Mouse (Mus musculus): Measurements from ENCODE around the gene Pcca.

Pcca gene

GRCm38 (mm10) chr14:122859792-122860191, 325.7 kb downstream of the Pcca start:
- peak; percentile 21 for DNase-seq

GRCm38 (mm10) chr14:122862623-122863022, 328.5 kb downstream of the Pcca start:
- peak; percentile 34 for DNase-seq

- no peak for DNase-seq
Measured at GRCm38 (mm10) chr14:122865462-122866129, 331.5 kb downstream of the Pcca start.

- peak; percentile 59 for DNase-seq
Measured at GRCm38 (mm10) chr14:122867531-122868285, 333.6 kb downstream of the Pcca start.

- DNase-seq, result no peak
Measured at GRCm38 (mm10) chr14:122869831-122870230, 335.7 kb downstream of the Pcca start.

GRCm38 (mm10) chr14:122871841-122872580, 337.9 kb downstream of the Pcca start:
- no peak for DNase-seq

GRCm38 (mm10) chr14:122872612-122873011, 338.5 kb downstream of the Pcca start:
- no peak for DNase-seq

GRCm38 (mm10) chr14:122875056-122875455, 340.9 kb downstream of the Pcca start:
- no peak for DNase-seq

GRCm38 (mm10) chr14:122875636-122876035, 341.5 kb downstream of the Pcca start:
- no peak for DNase-seq

- DNase-seq, result peak; percentile 86
Measured at GRCm38 (mm10) chr14:122876163-122876562, 342.0 kb downstream of the Pcca start.

GRCm38 (mm10) chr14:122876723-122877122, 342.6 kb downstream of the Pcca start:
- DNase-seq, result no peak

- no peak for DNase-seq
Measured at GRCm38 (mm10) chr14:122877787-122878186, 343.7 kb downstream of the Pcca start.

GRCm38 (mm10) chr14:122880291-122880690, 346.2 kb downstream of the Pcca start:
- no peak for DNase-seq

GRCm38 (mm10) chr14:122881699-122882098, 347.6 kb downstream of the Pcca start:
- DNase-seq, result no peak

- no peak for DNase-seq
Measured at GRCm38 (mm10) chr14:122882201-122882639, 348.1 kb downstream of the Pcca start.

GRCm38 (mm10) chr14:122882795-122883409, 348.8 kb downstream of the Pcca start:
- DNase-seq, result no peak

- DNase-seq, result no peak
Measured at GRCm38 (mm10) chr14:122883410-122883806, 349.3 kb downstream of the Pcca start.

- DNase-seq, result peak; percentile 25
Measured at GRCm38 (mm10) chr14:122883821-122884584, 349.9 kb downstream of the Pcca start.

GRCm38 (mm10) chr14:122885893-122886292, 351.8 kb downstream of the Pcca start:
- no peak for DNase-seq

- DNase-seq, result no peak
Measured at GRCm38 (mm10) chr14:122887278-122887677, 353.2 kb downstream of the Pcca start.

- DNase-seq, result no peak
Measured at GRCm38 (mm10) chr14:122887702-122888479, 353.8 kb downstream of the Pcca start.

Data from kidney, postnatal 10 days (tissue).